Mouse (Mus musculus) granulocyte monocyte progenitor cell, adult 5-6 weeks (primary cell): ENCODE data around the gene Snx20. TPM values are rescaled to one million over a fixed set of nuclear protein-coding genes. Genes with fewer than 3 reads are reported as not detected.

Experiments
- ATAC-seq: replicated peaks from 2 replicates; pipeline ENCODE4 v1.8.0; 2016; ENCODE audit warnings: mild to moderate bottlenecking, moderate TSS enrichment, inconsistent platforms; ENCODE audit not compliant: poor library complexity, severe bottlenecking
- total RNA-seq, 2 experiments: library from RNA; stranded (forward) in 1 of 2; stranded (reverse) in 1 of 2; fragments of 200-712, 200-1000 nt in 1 of 2; fragments of >200 nt in 1 of 2; fragmentation: Nextera tagmentation in 1 of 2; gene quantifications; 2 replicates each; pipeline ENCODE4 v1.2.3; 2014 to 2017

The Snx20 gene
- total RNA-seq, 2 experiments from 2014 or later, result 9.9 to 25.0 TPM

DNA sequence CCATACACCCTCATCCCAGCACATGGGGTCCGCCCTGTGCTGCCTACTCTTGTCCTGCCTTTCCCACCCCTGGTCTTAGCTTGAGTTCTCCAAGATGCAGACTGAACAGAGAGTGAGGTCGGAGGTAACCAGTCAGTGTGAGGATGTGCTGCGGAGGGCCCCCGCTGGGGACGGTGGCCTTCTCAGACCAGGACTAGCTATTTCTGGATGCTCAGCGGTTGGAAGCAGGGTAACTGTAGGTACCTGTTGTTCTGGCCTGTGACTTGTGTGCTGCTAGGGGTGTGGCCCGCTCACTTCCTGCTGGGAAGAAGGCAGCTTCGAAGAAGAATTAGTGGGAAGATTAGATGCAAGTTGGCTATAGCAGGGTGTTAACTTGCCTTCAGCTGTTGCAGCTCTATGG, 26.9 kb downstream of the Snx20 start:
- no peak for ATAC-seq

GRCm38 (mm10) chr8:88605361-88606040, 30.4 kb downstream of the Snx20 start:
- no peak for ATAC-seq

DNA sequence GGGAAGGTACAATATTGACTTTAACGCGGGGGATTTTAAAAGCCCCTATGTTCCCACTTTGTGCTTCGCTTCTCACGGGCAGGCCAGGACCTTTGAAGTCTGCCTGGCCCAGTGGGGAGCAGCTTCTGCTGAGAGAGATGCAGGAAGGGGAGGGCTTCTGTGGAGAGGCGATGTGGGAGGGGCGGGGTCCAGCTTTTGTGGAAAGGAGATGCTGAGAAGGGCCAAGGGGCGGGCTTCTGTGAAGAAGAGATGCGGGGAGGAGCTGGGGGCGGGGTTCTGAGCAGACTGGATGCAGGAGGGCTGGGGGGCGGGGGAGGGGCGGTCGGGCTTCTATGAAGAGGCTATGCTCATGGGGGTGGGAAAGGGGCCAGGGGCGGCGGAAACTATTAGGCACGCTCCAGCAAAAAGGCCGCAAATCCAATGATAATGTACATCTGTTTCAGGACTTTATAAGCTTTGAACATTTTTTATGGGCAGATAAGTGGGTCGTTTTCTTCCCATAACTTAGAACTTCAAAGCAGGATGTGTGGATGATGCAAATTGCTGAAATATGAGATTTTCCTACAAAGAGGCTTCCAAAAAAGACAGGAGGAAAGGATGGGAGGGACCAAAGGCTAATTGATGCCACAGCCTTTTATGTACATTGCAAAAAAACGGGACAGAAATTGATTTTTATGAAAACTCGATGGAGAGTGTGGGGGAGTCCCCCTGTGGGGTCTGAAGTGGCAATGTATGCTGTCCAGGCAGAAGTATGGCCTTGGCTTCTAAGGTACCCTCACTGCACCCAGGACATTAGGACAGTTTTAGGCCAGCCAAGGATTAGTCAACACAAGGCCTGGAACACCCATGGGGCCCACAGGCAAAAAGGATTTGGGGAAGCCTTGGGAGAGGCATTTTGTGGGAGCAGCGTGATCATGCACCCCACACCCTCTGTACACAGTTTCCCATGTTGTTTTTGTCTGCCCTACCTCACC, 31.6 kb downstream of the Snx20 start:
- peak; percentile 66 for ATAC-seq

GRCm38 (mm10) chr8:88603446-88603989, 32.4 kb downstream of the Snx20 start:
- ATAC-seq, result no peak

DNA sequence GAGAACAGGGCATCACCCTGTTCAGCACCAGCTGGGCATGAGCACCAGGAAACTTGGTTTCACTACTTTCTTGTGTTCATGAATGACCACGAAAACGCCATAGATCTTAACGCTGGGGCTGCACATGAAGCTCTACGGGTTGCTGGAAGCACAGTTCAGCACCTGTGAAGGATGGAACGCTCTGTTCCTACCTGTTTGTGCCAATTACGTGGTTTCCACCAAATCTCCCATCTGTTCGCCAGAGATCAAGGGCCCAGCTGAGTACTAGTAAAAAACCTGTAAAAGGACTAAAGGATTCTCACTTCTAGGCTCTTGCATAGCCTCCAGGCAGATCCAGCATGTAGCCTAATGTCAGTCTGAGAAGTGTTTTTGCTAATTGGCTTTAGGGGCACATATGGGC, 36.4 kb downstream of the Snx20 start:
- no peak for ATAC-seq

GRCm38 (mm10) chr8:88598578-88598977, 37.4 kb downstream of the Snx20 start:
- ATAC-seq, result no peak

- ATAC-seq, result no peak
Observed at GRCm38 (mm10) chr8:88596042-88596441, 39.9 kb downstream of the Snx20 start.

DNA sequence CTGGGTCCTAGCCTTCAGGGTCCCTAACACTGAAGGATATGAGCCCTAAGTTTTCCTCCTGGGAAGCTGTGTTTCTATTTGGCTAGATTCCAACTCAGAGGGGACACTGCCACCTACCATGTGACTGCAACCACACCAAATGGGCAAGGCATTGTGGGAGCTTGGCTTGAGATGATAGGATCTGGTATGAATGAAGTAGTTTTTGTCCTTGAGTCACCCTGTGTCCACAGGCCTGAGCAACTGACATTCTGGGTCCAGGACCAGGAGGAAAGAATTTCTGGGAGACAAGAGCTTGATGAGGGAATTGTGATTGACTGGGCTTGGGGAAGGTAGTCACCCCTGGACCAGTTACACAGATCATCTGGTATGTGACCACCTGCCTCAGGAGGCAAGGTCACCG, 42.0 kb downstream of the Snx20 start:
- no peak for ATAC-seq

GRCm38 (mm10) chr8:88590226-88590625, 45.7 kb downstream of the Snx20 start:
- ATAC-seq, result no peak

DNA sequence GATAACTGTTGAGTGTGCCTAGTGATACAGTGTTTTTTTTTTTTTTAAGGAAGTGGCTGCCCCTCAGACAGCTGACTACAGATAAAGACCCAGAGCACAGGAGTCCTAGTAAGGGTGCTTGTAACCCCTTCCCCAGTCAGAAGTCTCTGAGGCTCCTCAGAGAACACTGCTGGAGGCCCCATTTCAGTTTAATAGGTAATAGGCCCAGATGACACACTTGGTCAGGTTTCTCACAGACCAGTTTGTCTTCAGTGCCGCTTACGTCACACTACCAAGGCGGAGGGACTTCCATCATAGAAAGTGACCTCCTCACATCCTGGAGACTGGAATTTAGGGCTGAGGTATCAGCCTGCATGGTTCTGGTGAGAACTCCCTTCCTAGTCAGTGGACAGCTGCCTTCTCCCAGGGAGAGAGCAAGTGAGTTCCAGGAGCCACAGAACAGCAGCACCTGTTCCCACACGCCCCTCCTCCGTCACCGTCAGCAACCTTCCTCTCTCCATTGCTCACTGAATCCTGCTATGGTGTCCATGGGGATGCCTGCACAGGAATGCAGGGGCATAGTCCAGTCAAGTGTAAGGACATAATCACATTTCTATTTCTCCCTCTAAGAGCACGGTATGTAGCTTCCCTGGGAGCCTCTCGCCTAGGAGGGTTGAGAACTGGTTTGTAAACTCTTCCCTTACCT, 47.6 kb downstream of the Snx20 start:
- ATAC-seq, result no peak

- no peak for ATAC-seq
Observed at GRCm38 (mm10) chr8:88583863-88584262, 52.1 kb downstream of the Snx20 start.

- peak; percentile 87 for ATAC-seq
Observed at GRCm38 (mm10) chr8:88580785-88581184, 55.1 kb downstream of the Snx20 start.

- ATAC-seq, result no peak
Observed at GRCm38 (mm10) chr8:88579668-88580330, 56.1 kb downstream of the Snx20 start.

GRCm38 (mm10) chr8:88579246-88579645, 56.7 kb downstream of the Snx20 start:
- no peak for ATAC-seq

DNA sequence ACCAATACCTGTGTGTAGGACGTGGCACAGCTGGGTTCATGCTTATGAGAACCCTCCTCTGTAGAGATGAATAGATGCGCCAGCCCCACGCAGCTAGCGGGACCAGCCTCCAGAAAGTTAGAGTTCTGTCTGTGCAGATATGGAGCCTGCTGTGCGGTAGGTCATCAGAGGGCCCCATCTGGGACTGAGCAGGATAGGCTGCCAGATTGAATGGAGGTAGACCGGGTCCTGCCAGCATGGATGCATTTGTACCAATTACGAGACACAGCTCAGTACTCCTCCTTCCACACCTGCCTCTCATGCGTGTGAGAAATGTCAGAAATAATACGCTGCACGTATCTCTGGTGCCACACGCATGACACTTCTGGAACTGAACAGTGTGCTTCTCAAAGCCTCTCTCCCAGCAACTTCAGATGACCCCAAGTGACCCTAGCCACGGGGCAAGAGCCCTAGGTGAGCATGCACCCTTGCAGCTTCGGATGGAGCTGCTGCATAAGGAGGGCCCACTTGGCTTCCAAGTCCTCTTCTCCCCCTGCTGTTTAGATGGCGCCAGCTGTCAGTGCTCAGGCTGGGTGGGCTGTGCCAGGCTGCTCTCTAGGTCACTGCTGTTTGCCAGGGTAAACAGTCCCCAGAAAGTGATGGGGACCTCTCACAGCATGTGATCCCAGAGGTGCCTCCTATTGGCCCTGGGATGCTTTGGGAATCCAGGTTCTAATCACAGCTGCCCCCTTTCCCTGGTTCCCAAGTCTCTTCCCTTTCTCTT, 57.3 kb downstream of the Snx20 start:
- ATAC-seq, result no peak

DNA sequence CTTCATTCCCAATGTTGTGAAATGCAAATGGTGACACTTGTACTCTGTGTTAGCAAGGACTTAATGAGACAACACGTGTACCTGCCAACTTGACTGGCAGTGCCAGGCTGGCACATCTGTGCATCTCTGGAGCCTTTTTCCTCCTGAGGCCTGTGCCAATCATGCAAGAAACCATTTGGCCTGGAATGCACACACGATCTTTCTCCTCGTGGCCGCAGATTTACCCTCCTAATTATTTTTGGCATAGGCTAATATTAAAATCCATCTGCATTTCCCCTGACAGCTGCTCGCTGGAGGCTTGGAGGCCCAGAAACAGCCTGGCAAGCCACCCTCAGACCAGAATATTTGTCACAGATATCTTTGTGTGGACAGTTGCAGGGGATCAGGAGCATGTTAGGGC, 58.3 kb downstream of the Snx20 start:
- no peak for ATAC-seq
